11 mouse cellular contexts compared by ENCODE assay signal in the genomic region with DNA sequence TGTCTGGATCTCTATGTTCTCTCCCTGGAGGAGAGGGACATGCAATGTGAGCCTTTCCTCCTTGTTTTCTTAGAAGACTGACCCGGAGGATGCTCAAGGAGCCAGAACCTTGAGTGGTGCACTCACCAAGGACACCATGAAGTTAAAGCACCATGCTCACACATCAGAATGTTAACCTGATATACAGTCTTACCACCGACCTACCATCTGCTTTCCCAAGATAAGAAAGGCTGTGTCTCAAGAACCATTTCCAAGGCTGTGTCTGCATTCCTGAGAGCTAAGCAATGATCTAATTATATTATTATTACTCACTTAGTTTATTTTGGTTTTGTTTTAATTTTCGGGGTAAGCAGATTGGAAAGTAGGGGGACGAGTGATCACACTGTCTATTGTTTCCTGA.
"Had no signal": no experiment of that assay in that cellular context is flagged by ENCODE, and none has a peak within 500 bp of the region (broad histone marks: within the 10 kb centered on the region; RNA-seq: fewer than 3 reads in every experiment).

No protein-coding gene starts in this region.

- DNase-seq: kidney, postnatal 25 days; retina, postnatal 1 day; thymus, adult 2 months; thymus, postnatal 25 days had no signal

- H3K4me2 ChIP-seq: limb, embryonic 15.5 days; lung, embryonic 15.5 days; neural tube, embryonic 13.5 days; stomach, embryonic 15.5 days had no signal

- H3K4me1 ChIP-seq: stomach, embryonic 15.5 days had no signal

- H3K9ac ChIP-seq: limb, embryonic 15.5 days; lung, embryonic 15.5 days; neural tube, embryonic 13.5 days; stomach, embryonic 15.5 days had no signal

- H3K9me3 ChIP-seq: limb, embryonic 15.5 days; lung, embryonic 15.5 days; midbrain, embryonic 10.5 days; neural tube, embryonic 13.5 days; stomach, embryonic 15.5 days had no signal

- ATAC-seq: intestine, postnatal 0 days; midbrain, embryonic 16.5 days had no signal

- H3K4me3 ChIP-seq: limb, embryonic 15.5 days; lung, embryonic 15.5 days; midbrain, embryonic 10.5 days; neural tube, embryonic 13.5 days; stomach, embryonic 15.5 days had no signal

- H3K27me3 ChIP-seq: limb, embryonic 15.5 days; lung, embryonic 15.5 days; neural tube, embryonic 13.5 days; stomach, embryonic 15.5 days had no signal

- H3K27ac ChIP-seq: limb, embryonic 15.5 days; lung, embryonic 15.5 days; midbrain, embryonic 10.5 days; neural tube, embryonic 13.5 days; stomach, embryonic 15.5 days had no signal

- H3K36me3 ChIP-seq: limb, embryonic 15.5 days; lung, embryonic 15.5 days; midbrain, embryonic 10.5 days; neural tube, embryonic 13.5 days; stomach, embryonic 15.5 days had no signal
